Mouse (Mus musculus): ENCODE measurements at regions not wholly inside any gene's neighbourhood (a gene's known extent, or its start where the extent isn't known, plus 50 kb on each side); places are given as distances from the start of the nearest gene placed in this dataset.
A peak's percentile ranks its signal among the peaks of the same experiment; 100 is the strongest.

DNA sequence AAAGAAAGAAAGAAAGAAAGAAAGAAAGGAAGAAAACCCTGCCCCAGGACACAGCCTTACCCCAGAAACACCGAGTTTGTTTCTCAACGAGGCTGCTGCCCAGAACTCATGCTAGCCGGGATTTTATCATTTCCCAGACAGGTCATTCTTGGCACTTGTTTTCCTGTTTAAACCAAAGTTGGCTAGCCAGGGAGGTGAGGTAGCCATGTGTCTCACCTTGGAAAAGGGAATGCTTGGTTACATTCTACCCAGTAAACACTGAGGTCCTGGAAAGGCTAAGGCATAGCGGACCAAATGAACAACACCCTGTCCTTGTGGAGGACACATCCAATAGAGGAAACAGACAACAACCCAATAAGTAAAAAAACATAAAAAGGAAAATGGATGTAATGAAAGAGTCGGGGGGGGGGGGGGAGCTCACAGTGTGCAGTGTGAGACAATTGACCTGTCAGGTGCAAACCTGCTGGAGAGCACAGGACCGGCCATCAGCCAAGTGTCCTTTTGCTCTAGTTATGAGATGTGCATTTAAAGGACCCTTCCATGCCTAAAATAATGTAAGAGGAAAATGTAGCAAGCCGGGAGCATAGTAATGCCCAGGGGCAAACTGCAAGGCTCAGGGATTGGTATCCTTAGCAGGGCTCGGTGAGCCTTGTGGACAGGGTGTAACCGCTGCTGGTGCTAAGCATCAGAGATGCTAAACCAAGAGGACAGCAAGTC, 78.2 kb upstream of the Fzd7 start:
- WGBS: 87% methylated on average over 9 of the region's 9 CpGs

DNA sequence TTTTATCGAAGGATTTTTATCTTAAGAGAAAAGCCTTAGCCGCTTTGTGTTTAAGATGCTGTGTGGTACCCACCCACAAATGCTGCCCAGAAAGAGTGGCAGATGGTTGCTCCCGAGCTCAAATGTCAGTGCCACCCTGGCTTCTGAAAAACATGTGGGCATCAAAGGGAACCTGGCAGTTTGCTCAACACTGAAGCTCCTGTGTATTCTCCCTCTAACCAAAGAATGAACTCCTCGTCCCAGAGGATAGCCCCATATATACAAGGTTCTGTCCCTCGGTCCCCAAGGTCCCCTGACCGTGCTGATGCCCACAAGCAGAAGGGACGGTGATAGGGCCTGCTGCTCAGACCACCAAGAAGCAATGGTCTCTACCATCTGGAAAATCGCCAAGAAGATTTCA, 76.9 kb upstream of the Fzd7 start:
- H3K36me3 ChIP-seq (ENCODE audit: control insufficient read depth, insufficient read depth, low read length): no peaks in the 10 kb centered on the region
- no peak overlapping the region for H3K4me3 ChIP-seq (ENCODE audit: low read length)
- no peaks in the 10 kb centered on the region for H3K9me3 ChIP-seq (ENCODE audit: control insufficient read depth, low read length)
- no peak overlapping the region for H3K4me2 ChIP-seq (replicated peaks; ENCODE audit: low read depth, low read length)
- H3K27ac ChIP-seq (ENCODE audit: low read depth, low read length): no peak overlapping the region
- H3K4me1 ChIP-seq (ENCODE audit: control insufficient read depth, insufficient read depth, low read length): no peaks in the 10 kb centered on the region
- no peak for ATAC-seq (ENCODE audit: low FRiP score, low TSS enrichment)
- no peak overlapping the region for H3K9ac ChIP-seq (ENCODE audit: low read depth, low read length)
- no peaks in the 10 kb centered on the region for H3K27me3 ChIP-seq (ENCODE audit: control insufficient read depth, insufficient read depth, low read length)
- WGBS: 78% methylated on average over 8 of the region's 8 CpGs

More for the DNA sequence above, 78.2 kb upstream of the Fzd7 start:
- Histone ChIP-seq H3K4me1 (ENCODE audit: control insufficient read depth, insufficient read depth, low read length) (peaks cover 4% of the 10 kb centered on the region; the same call in 1 of the 2 replicates), H3K4me3 (ENCODE audit: low read length) (no peak overlapping the region), H3K4me2 (replicated peaks; ENCODE audit: low read depth, low read length) (no peak overlapping the region), H3K9me3 (ENCODE audit: control insufficient read depth, low read length) (no peaks in the 10 kb centered on the region), H3K9ac (ENCODE audit: low read depth, low read length) (no peak overlapping the region), H3K27me3 (ENCODE audit: control insufficient read depth, insufficient read depth, low read length) (no peaks in the 10 kb centered on the region), H3K36me3 (ENCODE audit: control insufficient read depth, insufficient read depth, low read length) (no peaks in the 10 kb centered on the region), H3K27ac (ENCODE audit: low read depth, low read length) (no peak overlapping the region)
- ATAC-seq (ENCODE audit: low FRiP score, low TSS enrichment): no peak

DNA sequence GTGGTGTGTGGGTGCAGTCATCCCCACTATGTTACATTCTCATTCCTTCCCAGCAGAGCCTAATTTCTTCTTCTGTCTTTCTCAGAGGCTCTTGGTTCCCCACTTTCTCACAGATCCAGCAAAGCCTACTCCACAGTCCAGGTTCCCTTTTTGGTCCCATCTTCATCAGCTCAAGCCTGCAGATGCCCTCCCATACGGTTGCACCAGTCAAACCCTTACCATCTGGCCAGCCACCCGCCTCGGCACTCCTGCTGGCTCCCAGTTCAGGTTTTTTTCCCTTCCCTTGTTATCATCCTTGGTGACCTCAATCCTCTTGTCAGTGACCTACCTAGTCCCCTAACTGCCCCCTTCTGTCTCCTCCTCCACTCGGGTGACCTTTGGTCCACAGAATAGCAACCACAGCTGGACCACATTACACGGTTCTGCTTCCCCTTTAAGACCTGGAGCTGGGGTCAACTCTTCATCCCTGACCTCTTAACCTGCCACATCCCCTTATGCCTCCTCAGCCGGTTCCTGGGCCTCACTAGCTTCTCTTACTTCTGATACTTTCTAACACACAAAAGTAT, 75.4 kb upstream of the Fzd7 start:
- Histone ChIP-seq H3K9ac (ENCODE audit: low read depth, low read length) (no peak overlapping the region), H3K27ac (ENCODE audit: low read depth, low read length) (no peak overlapping the region), H3K36me3 (ENCODE audit: control insufficient read depth, insufficient read depth, low read length) (no peaks in the 10 kb centered on the region), H3K27me3 (ENCODE audit: control insufficient read depth, insufficient read depth, low read length) (no peaks in the 10 kb centered on the region), H3K4me2 (replicated peaks; ENCODE audit: low read depth, low read length) (no peak overlapping the region), H3K4me1 (ENCODE audit: control insufficient read depth, insufficient read depth, low read length) (no peaks in the 10 kb centered on the region), H3K9me3 (ENCODE audit: control insufficient read depth, low read length) (no peaks in the 10 kb centered on the region), H3K4me3 (ENCODE audit: low read length) (no peak overlapping the region)
- 30% methylated on average over 6 of the region's 6 CpGs for WGBS
- ATAC-seq (ENCODE audit: low FRiP score, low TSS enrichment): no peak

DNA sequence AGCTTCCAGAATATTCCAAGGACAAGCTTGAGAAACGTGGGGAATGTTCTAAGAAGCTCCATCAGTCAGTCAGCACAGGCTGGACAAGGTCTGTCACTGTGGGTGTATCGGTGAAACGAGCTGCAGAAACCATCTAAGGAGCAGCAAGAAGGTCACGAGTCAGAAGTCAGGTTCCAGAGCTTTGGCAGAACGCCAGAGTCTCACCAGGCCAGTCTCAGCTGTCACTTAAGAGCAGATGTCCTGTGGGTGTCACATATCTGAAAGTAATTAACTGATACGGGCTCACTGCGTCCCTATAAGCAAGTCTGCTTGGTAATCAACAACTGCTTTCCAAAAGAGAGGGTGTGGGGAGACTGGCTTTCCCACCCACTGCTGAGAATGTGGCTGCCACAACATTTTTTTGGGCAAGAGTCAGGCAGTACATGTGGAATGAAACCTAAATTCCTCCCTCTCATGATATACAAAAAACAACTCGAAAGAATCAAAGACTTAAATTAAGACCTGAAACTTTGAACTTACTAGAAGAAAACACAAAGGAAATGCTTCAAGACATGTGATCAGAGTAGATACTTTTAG, 72.6 kb upstream of the Fzd7 start:
- Histone ChIP-seq H3K4me1 (ENCODE audit: control insufficient read depth, insufficient read depth, low read length) (no peaks in the 10 kb centered on the region), H3K27me3 (ENCODE audit: control insufficient read depth, insufficient read depth, low read length) (no peaks in the 10 kb centered on the region), H3K36me3 (ENCODE audit: control insufficient read depth, insufficient read depth, low read length) (no peaks in the 10 kb centered on the region), H3K4me3 (ENCODE audit: low read length) (no peak overlapping the region), H3K9ac (ENCODE audit: low read depth, low read length) (no peak overlapping the region), H3K27ac (ENCODE audit: low read depth, low read length) (no peak overlapping the region), H3K4me2 (replicated peaks; ENCODE audit: low read depth, low read length) (no peak overlapping the region), H3K9me3 (ENCODE audit: control insufficient read depth, low read length) (no peaks in the 10 kb centered on the region)
- 19% methylated on average over 8 of the region's 8 CpGs for WGBS
- ATAC-seq (ENCODE audit: low FRiP score, low TSS enrichment): peak; percentile 68

GRCm38 (mm10) chr1:59413264-59413663, 69.0 kb upstream of the Fzd7 start:
- no peak overlapping the region for H3K27ac ChIP-seq (ENCODE audit: low read depth, low read length)
- ATAC-seq (ENCODE audit: low FRiP score, low TSS enrichment): no peak
- no peaks in the 10 kb centered on the region for H3K9me3 ChIP-seq (ENCODE audit: control insufficient read depth, low read length)

GRCm38 (mm10) chr1:59414401-59415210, 67.6 kb upstream of the Fzd7 start:
- no peaks in the 10 kb centered on the region for H3K27me3 ChIP-seq (ENCODE audit: control insufficient read depth, insufficient read depth, low read length)
- H3K4me2 ChIP-seq (replicated peaks; ENCODE audit: low read depth, low read length): no peak overlapping the region
- no peak overlapping the region for H3K27ac ChIP-seq (ENCODE audit: low read depth, low read length)
- no peaks in the 10 kb centered on the region for H3K9me3 ChIP-seq (ENCODE audit: control insufficient read depth, low read length)
- no peak overlapping the region for H3K9ac ChIP-seq (ENCODE audit: low read depth, low read length)
- ATAC-seq (ENCODE audit: low FRiP score, low TSS enrichment): no peak
- no peak overlapping the region for H3K4me3 ChIP-seq (ENCODE audit: low read length)
- no peaks in the 10 kb centered on the region for H3K4me1 ChIP-seq (ENCODE audit: control insufficient read depth, insufficient read depth, low read length)
- 71% methylated on average over 13 of the region's 13 CpGs for WGBS
- H3K36me3 ChIP-seq (ENCODE audit: control insufficient read depth, insufficient read depth, low read length): no peaks in the 10 kb centered on the region

More at GRCm38 (mm10) chr1:59413264-59413663, 69.0 kb upstream of the Fzd7 start:
- 87% methylated on average over 8 of the region's 8 CpGs for WGBS
- no peaks in the 10 kb centered on the region for H3K4me1 ChIP-seq (ENCODE audit: control insufficient read depth, insufficient read depth, low read length)
- H3K36me3 ChIP-seq (ENCODE audit: control insufficient read depth, insufficient read depth, low read length): no peaks in the 10 kb centered on the region
- no peak overlapping the region for H3K4me2 ChIP-seq (replicated peaks; ENCODE audit: low read depth, low read length)
- H3K9ac ChIP-seq (ENCODE audit: low read depth, low read length): no peak overlapping the region
- no peaks in the 10 kb centered on the region for H3K27me3 ChIP-seq (ENCODE audit: control insufficient read depth, insufficient read depth, low read length)
- H3K4me3 ChIP-seq (ENCODE audit: low read length): no peak overlapping the region

GRCm38 (mm10) chr1:59415733-59416312, 66.4 kb upstream of the Fzd7 start:
- 87% methylated on average over 11 of the region's 11 CpGs for WGBS
- Histone ChIP-seq H3K27ac (ENCODE audit: low read depth, low read length) (no peak overlapping the region), H3K4me2 (replicated peaks; ENCODE audit: low read depth, low read length) (no peak overlapping the region), H3K4me1 (ENCODE audit: control insufficient read depth, insufficient read depth, low read length) (no peaks in the 10 kb centered on the region), H3K36me3 (ENCODE audit: control insufficient read depth, insufficient read depth, low read length) (no peaks in the 10 kb centered on the region), H3K27me3 (ENCODE audit: control insufficient read depth, insufficient read depth, low read length) (no peaks in the 10 kb centered on the region), H3K9me3 (ENCODE audit: control insufficient read depth, low read length) (no peaks in the 10 kb centered on the region), H3K9ac (ENCODE audit: low read depth, low read length) (no peak overlapping the region), H3K4me3 (ENCODE audit: low read length) (no peak overlapping the region)
- no peak for ATAC-seq (ENCODE audit: low FRiP score, low TSS enrichment)

- 29% methylated on average over 1 of the region's 1 CpGs for WGBS
- Histone ChIP-seq H3K36me3 (ENCODE audit: control insufficient read depth, insufficient read depth, low read length) (no peaks in the 10 kb centered on the region), H3K4me2 (replicated peaks; ENCODE audit: low read depth, low read length) (no peak overlapping the region), H3K27ac (ENCODE audit: low read depth, low read length) (no peak overlapping the region), H3K27me3 (ENCODE audit: control insufficient read depth, insufficient read depth, low read length) (no peaks in the 10 kb centered on the region), H3K9me3 (ENCODE audit: control insufficient read depth, low read length) (no peaks in the 10 kb centered on the region), H3K4me3 (ENCODE audit: low read length) (no peak overlapping the region), H3K9ac (ENCODE audit: low read depth, low read length) (no peak overlapping the region), H3K4me1 (ENCODE audit: control insufficient read depth, insufficient read depth, low read length) (no peaks in the 10 kb centered on the region)
- no peak for ATAC-seq (ENCODE audit: low FRiP score, low TSS enrichment)
These were observed 64.9 kb upstream of the Fzd7 start for GRCm38 (mm10) chr1:59417317-59417716.
